Mouse (Mus musculus) megakaryocyte, embryonic 14.5 days (primary cell): ENCODE data around the gene Irf7.

Source experiments
- FLI1 ChIP-seq: IDR thresholded peaks from 2 replicates; pipeline ENCODE4 v1.6.1; 2012; ENCODE audit warnings: low read length, inconsistent platforms, mixed read lengths
- GATA1 ChIP-seq: IDR thresholded peaks from 3 replicates; pipeline ENCODE4 v1.6.1; 2012; ENCODE audit warnings: mixed read lengths, low read length, inconsistent platforms, borderline replicate concordance

- TF ChIP-seq GATA1 (no peak), FLI1 (no peak)
These were observed 25.8 kb upstream of the Irf7 start, which contains the start of gene Drd4 for GRCm38 (mm10) chr7:141291921-141292582.
